Mouse (Mus musculus): ENCODE data around the gene Defb22.

The Defb22 gene

GRCm38 (mm10) chr2:152493151-152493550 lies 3.2 kb upstream of the Defb22 start:
- TF ChIP-seq NANOG (IDR thresholded peaks at IDR 0.05; ENCODE audit: borderline replicate concordance, low read length) = no peak
- no peak for TF ChIP-seq POU5F1 (IDR thresholded peaks at IDR 0.05; ENCODE audit: borderline replicate concordance, low read length)
- TF ChIP-seq CTCF (conservative IDR thresholded peaks at IDR 0.05; ENCODE audit: low read length) = no peak
- Histone ChIP-seq H3K4me1 (replicated peaks; ENCODE audit: low read depth, low read length) (0 out of 2 replicates have a peak, but pooled peaks cover 3% of the 10 kb centered on the region), H3K36me3 (ENCODE audit: insufficient read depth, low read length) (no peaks in the 10 kb centered on the region), H3K4me3 (replicated peaks; ENCODE audit: low read length) (no peak overlapping the region), H3K27me3 (ENCODE audit: insufficient read depth, low read length) (no peaks in the 10 kb centered on the region; the same call in 1 of the 2 replicates), H3K9me3 (ENCODE audit: low read length) (no peaks in the 10 kb centered on the region)

DNA sequence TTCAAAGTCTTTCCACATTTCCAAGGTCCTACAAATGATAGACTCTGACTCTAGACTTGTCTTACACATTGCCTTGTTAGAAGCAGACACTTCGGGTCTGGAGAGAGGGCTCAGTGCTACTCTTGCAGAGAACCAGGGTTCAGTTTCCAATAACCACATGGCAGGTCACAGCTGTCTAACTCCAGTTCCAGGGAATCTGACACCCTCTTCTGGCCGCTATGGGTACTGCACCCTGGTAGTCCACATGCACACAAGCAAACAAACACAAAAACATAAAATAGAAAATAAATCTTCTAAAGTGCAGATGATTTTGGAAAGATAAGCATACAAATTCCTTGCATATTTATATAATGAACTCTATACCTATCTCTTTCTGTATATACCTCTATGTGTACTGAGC lies 2.9 kb downstream of the Defb22 start:
- H3K27me3 ChIP-seq (ENCODE audit: insufficient read depth, low read length) = no peaks in the 10 kb centered on the region; the same call in 1 of the 2 replicates
- H3K4me1 ChIP-seq (replicated peaks; ENCODE audit: low read depth, low read length) = no peaks in the 10 kb centered on the region
- no peaks in the 10 kb centered on the region for H3K36me3 ChIP-seq (ENCODE audit: insufficient read depth, low read length)
- TF ChIP-seq POU5F1 (IDR thresholded peaks at IDR 0.05; ENCODE audit: borderline replicate concordance, low read length) (no peak), CTCF (conservative IDR thresholded peaks at IDR 0.05; ENCODE audit: low read length) (peak; percentile 97)
- H3K4me3 ChIP-seq (replicated peaks; ENCODE audit: low read length) = no peak overlapping the region
- H3K9me3 ChIP-seq (ENCODE audit: low read length) = peaks cover 21% of the 10 kb centered on the region

GRCm38 (mm10) chr2:152481726-152482125 lies 8.2 kb downstream of the Defb22 start:
- no peak for TF ChIP-seq NANOG (IDR thresholded peaks at IDR 0.05; ENCODE audit: borderline replicate concordance, low read length)
- no peak for TF ChIP-seq CTCF (conservative IDR thresholded peaks at IDR 0.05; ENCODE audit: low read length)
- TF ChIP-seq POU5F1 (IDR thresholded peaks at IDR 0.05; ENCODE audit: borderline replicate concordance, low read length) = no peak
- Histone ChIP-seq H3K4me3 (replicated peaks; ENCODE audit: low read length) (no peak overlapping the region), H3K4me1 (replicated peaks; ENCODE audit: low read depth, low read length) (no peaks in the 10 kb centered on the region), H3K9me3 (ENCODE audit: low read length) (peaks cover 21% of the 10 kb centered on the region), H3K27me3 (ENCODE audit: insufficient read depth, low read length) (no peaks in the 10 kb centered on the region), H3K36me3 (ENCODE audit: insufficient read depth, low read length) (no peaks in the 10 kb centered on the region)

DNA sequence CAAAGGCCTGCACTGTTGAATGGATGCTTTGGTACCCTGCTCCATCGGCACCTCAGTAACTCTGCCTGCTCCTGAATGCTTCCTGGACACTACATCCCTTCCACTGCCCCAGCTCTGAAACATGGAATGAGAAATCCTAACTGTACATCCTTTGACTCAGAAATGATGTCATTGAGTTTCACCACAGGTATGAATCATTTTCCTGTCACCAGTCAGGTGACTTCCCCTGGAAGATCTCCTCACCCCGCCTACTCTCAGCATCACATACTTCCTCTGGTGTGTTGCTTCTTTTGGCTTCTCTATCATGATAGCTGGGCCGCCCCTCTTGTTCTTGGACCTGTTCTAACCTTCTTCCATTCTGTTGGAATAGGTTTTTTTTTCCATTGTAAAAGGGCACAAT lies 9.1 kb downstream of the Defb22 start:
- Histone ChIP-seq H3K9me3 (ENCODE audit: low read length) (peaks cover 18% of the 10 kb centered on the region), H3K27me3 (ENCODE audit: insufficient read depth, low read length) (no peaks in the 10 kb centered on the region), H3K36me3 (ENCODE audit: insufficient read depth, low read length) (no peaks in the 10 kb centered on the region), H3K4me3 (replicated peaks; ENCODE audit: low read length) (no peak overlapping the region), H3K4me1 (replicated peaks; ENCODE audit: low read depth, low read length) (no peaks in the 10 kb centered on the region)
- TF ChIP-seq POU5F1 (IDR thresholded peaks at IDR 0.05; ENCODE audit: borderline replicate concordance, low read length) = no peak

DNA sequence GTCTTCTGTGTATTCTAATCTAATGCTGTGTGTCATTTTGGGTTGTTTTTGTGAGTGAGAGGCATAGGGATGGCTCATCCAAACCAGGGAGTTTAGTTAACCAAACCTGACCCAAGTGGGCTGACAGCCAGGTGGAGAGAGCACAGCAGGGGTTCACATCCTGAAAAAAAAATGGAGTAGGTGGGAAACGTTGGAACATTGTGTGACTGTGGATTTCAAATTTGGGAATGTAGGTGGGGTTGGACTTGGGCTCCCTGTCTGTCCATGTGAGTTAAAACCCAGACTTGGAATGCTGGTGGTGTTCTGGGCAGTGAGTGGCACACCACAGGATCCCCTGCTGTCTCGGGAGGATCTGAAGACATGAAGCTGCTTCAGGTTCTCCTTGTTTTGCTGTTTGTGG lies 13.2 kb downstream of the Defb22 start, which contains the start of gene Defb20:
Gene Defb20 (plus strand): TSS at position 301 of the 400 bp plus-strand sequence.
- H3K36me3 ChIP-seq (ENCODE audit: insufficient read depth, low read length) = no peaks in the 10 kb centered on the region
- no peak within 1 kb of the TSS for H3K4me3 ChIP-seq (replicated peaks; ENCODE audit: low read length)
- no peaks in the 10 kb centered on the region for H3K4me1 ChIP-seq (replicated peaks; ENCODE audit: low read depth, low read length)
- H3K27me3 ChIP-seq (ENCODE audit: insufficient read depth, low read length) = no peaks in the 10 kb centered on the region
- TF ChIP-seq POU5F1 (IDR thresholded peaks at IDR 0.05; ENCODE audit: borderline replicate concordance, low read length) (no peak), NANOG (IDR thresholded peaks at IDR 0.05; ENCODE audit: borderline replicate concordance, low read length) (no peak), CTCF (conservative IDR thresholded peaks at IDR 0.05; ENCODE audit: low read length) (no peak)
- H3K9me3 ChIP-seq (ENCODE audit: low read length) = no peaks in the 10 kb centered on the region

DNA sequence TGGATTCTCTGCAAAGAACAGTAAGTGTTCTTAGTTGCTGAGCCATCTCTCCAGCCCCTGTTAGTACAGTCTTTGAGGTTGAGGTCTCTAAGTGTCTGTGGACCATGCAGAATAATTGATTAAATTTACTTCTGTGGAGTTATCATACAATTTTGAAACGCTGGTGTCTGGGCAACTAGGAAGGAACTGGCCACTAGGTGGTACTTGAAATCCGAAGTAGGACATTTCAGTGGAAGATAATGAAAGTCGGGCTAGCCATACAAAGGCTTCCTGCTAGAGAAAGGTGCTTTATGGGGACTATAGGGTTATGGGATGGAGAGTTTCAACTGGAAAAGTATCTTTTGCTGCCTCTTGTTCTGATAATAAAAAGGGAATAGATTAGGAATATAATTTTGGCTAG lies 17.5 kb downstream of the Defb22 start:
- no peaks in the 10 kb centered on the region for H3K36me3 ChIP-seq (ENCODE audit: insufficient read depth, low read length)
- no peaks in the 10 kb centered on the region for H3K9me3 ChIP-seq (ENCODE audit: low read length)
- TF ChIP-seq POU5F1 (IDR thresholded peaks at IDR 0.05; ENCODE audit: borderline replicate concordance, low read length) (no peak), NANOG (IDR thresholded peaks at IDR 0.05; ENCODE audit: borderline replicate concordance, low read length) (no peak), CTCF (conservative IDR thresholded peaks at IDR 0.05; ENCODE audit: low read length) (no peak)
- no peak overlapping the region for H3K4me3 ChIP-seq (replicated peaks; ENCODE audit: low read length)
- peaks cover 4% of the 10 kb centered on the region; the same call in 1 of the 2 replicates for H3K4me1 ChIP-seq (replicated peaks; ENCODE audit: low read depth, low read length)
- H3K27me3 ChIP-seq (ENCODE audit: insufficient read depth, low read length) = no peaks in the 10 kb centered on the region

GRCm38 (mm10) chr2:152470973-152471372 lies 19.0 kb downstream of the Defb22 start:
- no peaks in the 10 kb centered on the region for H3K27me3 ChIP-seq (ENCODE audit: insufficient read depth, low read length)
- TF ChIP-seq POU5F1 (IDR thresholded peaks at IDR 0.05; ENCODE audit: borderline replicate concordance, low read length) = no peak
- TF ChIP-seq CTCF (conservative IDR thresholded peaks at IDR 0.05; ENCODE audit: low read length) = peak; percentile 92
- no peak for TF ChIP-seq NANOG (IDR thresholded peaks at IDR 0.05; ENCODE audit: borderline replicate concordance, low read length)
- peaks cover 4% of the 10 kb centered on the region; the same call in 1 of the 2 replicates for H3K4me1 ChIP-seq (replicated peaks; ENCODE audit: low read depth, low read length)
- H3K9me3 ChIP-seq (ENCODE audit: low read length) = no peaks in the 10 kb centered on the region
- no peaks in the 10 kb centered on the region for H3K36me3 ChIP-seq (ENCODE audit: insufficient read depth, low read length)
- no peak overlapping the region for H3K4me3 ChIP-seq (replicated peaks; ENCODE audit: low read length)

DNA sequence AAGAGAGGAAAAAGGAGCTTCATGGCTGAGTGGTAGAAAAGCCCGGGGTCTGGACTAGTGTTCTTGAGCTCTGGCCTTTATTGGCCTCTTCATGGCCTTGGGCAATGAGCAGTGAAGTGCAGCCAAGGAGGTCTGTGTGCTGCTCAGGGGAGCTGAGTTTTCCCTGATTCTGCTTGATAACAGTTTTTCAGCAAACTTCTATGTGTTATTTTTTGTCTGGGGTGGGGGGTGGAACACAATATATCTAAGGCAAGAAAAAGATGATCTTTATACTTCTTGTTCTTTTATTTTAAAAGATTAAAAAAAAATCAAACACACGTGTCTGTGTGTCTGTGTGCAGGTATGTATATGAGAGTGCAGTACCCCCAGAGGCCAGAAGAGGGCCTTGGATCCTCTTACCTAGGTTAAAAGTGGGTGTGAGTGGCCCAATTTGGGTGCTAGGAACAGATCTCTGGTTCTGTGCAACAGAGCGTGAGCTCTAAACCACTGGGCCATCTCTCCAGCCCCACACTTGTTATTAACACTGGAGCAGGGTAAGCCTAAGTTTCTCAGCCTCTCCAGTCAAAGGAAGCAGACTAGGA lies 25.3 kb downstream of the Defb22 start, which contains the start of gene Defb23:
Gene Defb23 (minus strand): TSS at position 51 of the 581 bp plus-strand sequence.
- Histone ChIP-seq H3K4me1 (replicated peaks; ENCODE audit: low read depth, low read length) (peaks cover 4% of the 10 kb centered on the region; the same call in 1 of the 2 replicates), H3K9me3 (ENCODE audit: low read length) (no peaks in the 10 kb centered on the region), H3K4me3 (replicated peaks; ENCODE audit: low read length) (no peak within 1 kb of the TSS), H3K36me3 (ENCODE audit: insufficient read depth, low read length) (no peaks in the 10 kb centered on the region), H3K27me3 (ENCODE audit: insufficient read depth, low read length) (peaks cover 10% of the 10 kb centered on the region)
- no peak for TF ChIP-seq NANOG (IDR thresholded peaks at IDR 0.05; ENCODE audit: borderline replicate concordance, low read length)
- TF ChIP-seq CTCF (conservative IDR thresholded peaks at IDR 0.05; ENCODE audit: low read length) = peak; percentile 63

DNA sequence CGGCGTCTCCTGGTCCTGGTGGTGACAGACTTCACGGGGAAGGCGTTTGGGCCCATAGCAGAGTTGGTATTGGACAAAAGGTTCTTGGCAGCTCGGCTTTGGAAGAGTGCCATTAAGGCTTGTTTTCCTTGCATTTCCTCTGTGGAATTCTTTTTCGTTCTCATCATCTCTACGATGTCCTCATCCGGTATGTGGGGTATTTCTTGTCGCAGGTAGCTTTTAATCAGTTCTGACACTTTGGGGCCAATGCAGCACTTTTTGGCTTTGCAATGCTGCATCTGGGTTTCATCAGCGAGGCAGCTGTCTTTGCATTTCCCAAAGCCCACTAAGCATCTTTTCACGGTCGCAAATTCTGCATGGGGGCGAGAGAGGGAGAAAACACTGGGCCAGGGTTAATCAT lies 30.7 kb downstream of the Defb22 start:
- TF ChIP-seq NANOG (IDR thresholded peaks at IDR 0.05; ENCODE audit: borderline replicate concordance, low read length) = no peak
- TF ChIP-seq CTCF (conservative IDR thresholded peaks at IDR 0.05; ENCODE audit: low read length) = no peak
- no peak for TF ChIP-seq POU5F1 (IDR thresholded peaks at IDR 0.05; ENCODE audit: borderline replicate concordance, low read length)

More for the DNA sequence above, 30.7 kb downstream of the Defb22 start:
- Histone ChIP-seq H3K4me1 (replicated peaks; ENCODE audit: low read depth, low read length) (no peaks in the 10 kb centered on the region), H3K27me3 (ENCODE audit: insufficient read depth, low read length) (peaks cover 23% of the 10 kb centered on the region), H3K4me3 (replicated peaks; ENCODE audit: low read length) (no peak overlapping the region), H3K9me3 (ENCODE audit: low read length) (no peaks in the 10 kb centered on the region), H3K36me3 (ENCODE audit: insufficient read depth, low read length) (no peaks in the 10 kb centered on the region)
